Mouse (Mus musculus) CH12F3 (cell line): Measurements from ENCODE around the gene Pcdh18.

Source experiments
- in situ Hi-C: fragments of 300-500 bp; cut with MboI; formaldehyde crosslinking; loops from 2 replicates; pipeline ENCODE4 v1.14.3; 2020; ENCODE audit warnings: low sequenced_read_pairs

Pcdh18 gene

GRCm38 (mm10) chr3:49756870-49757625 is at the start of gene Pcdh18:
Gene Pcdh18, minus strand, starts transcription at chr3:49757325.
- in situ Hi-C loops: no loop called here

GRCm38 (mm10) chr3:49806823-49807222 is 49.7 kb upstream of the Pcdh18 start:
- in situ Hi-C loops: no loop called here

GRCm38 (mm10) chr3:49805511-49805910 is 48.4 kb upstream of the Pcdh18 start:
- in situ Hi-C loops: no loop called here

GRCm38 (mm10) chr3:49788296-49788695 is 31.2 kb upstream of the Pcdh18 start:
- in situ Hi-C loops: no loop called here

DNA sequence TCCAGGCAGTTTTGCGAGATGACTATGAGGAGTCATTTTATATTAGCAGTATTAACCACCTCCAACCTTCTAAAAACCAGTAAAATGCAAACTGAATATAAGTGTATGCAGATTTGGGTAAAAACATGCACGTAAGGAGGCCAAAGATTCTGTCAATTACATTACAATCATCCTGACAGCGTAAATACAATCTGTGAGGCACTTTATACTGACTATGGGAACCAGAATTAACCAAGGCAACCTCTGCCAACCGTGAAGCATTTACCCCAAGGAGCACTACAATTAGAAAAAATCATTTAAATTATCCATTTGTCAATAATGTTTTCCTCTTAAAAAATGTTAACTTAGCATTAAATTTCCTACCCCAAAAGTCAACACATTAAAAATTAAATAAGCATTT is 30.6 kb upstream of the Pcdh18 start:
- in situ Hi-C loops: no loop called here

DNA sequence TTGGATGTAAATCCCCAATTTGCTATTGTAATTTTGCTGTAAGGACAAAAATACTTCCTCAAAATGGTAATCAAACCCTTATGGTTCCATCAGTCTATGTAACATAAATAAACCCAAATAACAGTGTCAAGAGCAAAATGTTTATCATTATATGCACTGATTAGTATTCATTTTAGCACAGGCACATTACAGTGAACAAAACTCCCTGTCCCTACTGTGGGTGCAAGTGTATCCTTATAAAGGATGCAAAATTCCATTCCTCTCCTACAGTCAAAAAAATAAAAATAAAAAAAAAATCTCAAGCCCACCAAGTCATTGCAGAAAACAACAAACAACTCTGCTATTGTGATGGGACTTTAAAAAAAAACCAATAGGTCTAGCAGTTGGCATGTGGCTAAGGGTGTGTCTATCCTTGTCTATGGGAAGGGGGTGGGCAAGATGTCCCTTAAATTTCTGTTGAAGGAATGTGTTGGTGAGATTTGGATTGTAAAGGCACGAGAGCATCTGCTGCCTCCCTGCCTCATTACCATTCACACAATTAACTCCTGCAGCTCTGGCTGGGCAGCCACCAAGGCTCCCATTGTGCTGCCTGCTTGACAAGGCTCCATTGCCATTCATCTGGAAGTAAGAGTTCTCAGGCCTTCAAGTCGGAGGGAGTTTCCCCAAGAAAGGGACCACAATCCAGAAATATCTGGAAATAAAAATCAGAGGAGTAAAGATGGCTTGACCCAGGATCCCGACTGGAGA is 12.0 kb upstream of the Pcdh18 start:
- in situ Hi-C loops: no loop called here

DNA sequence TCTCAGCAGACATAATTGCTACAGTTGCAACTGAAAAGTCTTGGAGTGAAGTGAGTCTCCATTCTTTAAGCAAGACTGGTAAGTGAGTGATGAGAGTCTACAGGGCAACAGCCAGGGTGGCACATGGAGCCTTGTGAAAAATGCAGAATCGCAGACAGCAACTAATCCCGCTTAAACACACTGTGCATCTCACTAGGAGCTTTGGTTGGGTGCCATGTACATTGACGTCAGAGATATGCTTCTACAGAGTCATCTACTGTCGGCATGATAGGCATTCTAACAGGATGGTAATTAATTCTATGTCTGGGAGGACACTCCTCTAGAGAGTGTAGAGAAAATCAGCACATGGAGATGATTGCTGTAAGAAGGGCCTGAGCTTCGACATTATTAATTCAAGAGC is 5.6 kb upstream of the Pcdh18 start:
- in situ Hi-C loops: no loop called here

- in situ Hi-C loops: no loop called here
These were observed 4.8 kb upstream of the Pcdh18 start for GRCm38 (mm10) chr3:49761971-49762370.

DNA sequence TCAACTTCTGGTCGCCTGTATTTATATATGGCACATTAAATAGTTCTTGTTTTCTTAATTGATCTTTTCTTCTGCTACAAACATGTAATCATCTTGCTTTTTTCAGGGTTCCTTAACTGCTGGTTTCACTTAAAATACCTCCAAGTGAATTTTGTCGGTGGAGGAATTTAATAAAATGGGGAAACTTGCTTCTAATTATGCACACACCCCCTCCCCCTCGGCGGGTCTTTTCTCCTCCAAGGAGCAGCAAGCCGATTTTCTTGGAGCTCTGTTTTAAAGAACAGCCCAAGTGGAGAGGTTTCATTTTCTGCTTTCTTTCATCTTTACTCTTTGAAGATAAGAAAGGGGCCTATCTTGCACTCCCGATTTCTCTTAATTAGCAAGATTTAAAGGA is 498 bp upstream of the Pcdh18 start:
- in situ Hi-C loops: no loop called here

GRCm38 (mm10) chr3:49755986-49756845 is 909 bp downstream of the Pcdh18 start:
- in situ Hi-C loops: no loop called here

DNA sequence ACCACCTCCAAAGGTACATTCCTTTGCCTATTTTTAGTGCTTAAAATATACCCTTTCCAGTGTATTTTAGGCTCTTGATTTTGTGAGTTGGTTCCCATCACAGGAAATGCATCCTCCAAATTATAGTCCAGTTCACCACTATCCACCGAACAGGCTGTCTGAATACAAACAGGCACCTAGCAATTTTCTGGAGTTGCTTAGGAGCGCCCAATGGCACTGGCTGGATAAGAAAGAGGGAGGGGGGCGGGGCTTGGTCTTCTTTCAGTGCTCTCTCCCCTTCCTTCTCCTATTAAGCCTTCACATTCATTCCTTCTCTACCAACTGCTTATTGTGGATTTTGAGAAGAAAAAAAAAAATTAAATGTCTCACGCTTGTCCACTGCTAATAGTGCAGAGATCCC is 4.4 kb downstream of the Pcdh18 start:
- in situ Hi-C loops: no loop called here

DNA sequence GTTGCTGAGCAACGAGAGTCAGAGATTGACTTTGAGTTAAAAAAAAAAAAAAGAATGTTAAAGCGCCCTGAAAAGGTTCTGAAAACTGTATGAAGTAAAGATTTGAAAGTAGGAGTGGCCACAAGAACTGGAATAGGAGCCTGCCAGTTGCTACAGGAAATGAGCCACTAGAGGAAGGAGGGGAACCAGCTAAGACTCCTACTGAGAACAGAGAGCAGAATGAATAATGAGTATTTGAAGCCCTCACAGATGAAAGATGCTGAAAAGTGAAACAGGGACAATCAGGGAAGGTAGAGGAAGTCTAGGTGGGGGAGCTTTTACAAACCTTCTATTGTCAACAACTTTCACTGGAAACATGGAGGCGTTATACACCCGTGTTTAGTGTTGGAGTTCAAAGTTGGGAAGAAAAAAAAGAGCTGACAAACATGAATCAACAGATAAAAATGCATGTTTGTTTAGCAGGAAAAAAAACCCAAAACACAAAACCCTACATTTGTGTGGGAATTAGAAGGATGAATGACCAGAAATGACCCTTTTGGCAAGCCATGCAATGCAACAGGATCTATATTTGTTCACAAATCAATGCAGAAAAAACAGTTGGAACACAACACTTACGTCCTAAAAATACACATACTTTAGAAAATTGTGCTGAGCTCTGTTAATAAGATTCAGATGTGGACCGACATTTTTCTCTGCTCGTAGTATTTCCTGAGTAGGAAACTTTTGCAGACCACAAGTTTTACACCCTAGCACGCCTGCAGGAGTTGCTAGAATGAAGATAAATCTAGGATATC is 7.4 kb downstream of the Pcdh18 start:
- in situ Hi-C loops: no loop called here

GRCm38 (mm10) chr3:49748054-49748453 is 9.1 kb downstream of the Pcdh18 start:
- in situ Hi-C loops: no loop called here

- in situ Hi-C loops: no loop called here
These were observed 18.1 kb downstream of the Pcdh18 start for GRCm38 (mm10) chr3:49739061-49739460.

DNA sequence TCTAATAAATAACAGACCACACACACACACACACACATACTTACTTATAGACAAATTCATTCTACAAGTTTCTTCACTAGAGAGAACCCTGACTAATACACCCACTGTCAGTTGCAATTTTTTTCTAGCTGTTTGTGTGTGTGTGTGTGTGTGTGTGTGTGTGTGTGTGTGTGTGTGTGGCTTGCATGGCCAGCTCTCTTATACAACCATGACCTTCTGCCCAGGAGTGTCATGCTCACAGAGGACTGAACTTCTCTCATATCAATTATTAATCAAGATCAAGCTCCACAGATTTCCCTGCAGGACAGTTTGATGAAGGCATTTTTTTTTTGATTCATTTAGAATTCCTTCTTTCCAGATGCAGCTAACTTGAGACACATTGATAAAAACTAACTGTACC is 18.6 kb downstream of the Pcdh18 start:
- in situ Hi-C loops: no loop called here

- in situ Hi-C loops: no loop called here
These were observed 50.6 kb downstream of the Pcdh18 start for GRCm38 (mm10) chr3:49706503-49706902.

DNA sequence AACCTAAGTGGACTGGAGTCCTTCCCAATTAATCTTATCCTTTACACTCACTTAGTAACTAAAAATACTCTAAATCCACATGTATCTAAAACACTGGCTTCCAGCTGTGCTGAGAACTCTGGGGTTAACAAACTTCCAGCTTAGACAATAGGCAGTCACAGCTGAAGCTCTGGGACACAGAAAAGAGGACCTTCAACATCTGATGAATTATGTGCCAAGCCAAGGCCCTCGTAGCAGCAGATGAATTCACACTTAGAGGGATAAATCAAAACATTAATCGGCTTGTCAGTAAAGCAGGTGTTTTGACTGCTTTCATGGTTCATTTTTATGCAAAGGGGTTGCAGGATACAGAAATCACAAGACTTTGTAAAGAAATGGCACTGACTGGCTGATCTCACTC is 57.2 kb downstream of the Pcdh18 start:
- in situ Hi-C loops: no loop called here
